Mouse (Mus musculus): Measurements from ENCODE around the gene Zranb1. TPM values are rescaled to one million over a fixed set of nuclear protein-coding genes. Genes with fewer than 3 reads are reported as not detected.
A peak's percentile ranks its signal among the peaks of the same experiment; 100 is the strongest.

Zranb1 gene
- total RNA-seq, 1 experiment = 19.3 TPM

- H3K36me3 ChIP-seq (ENCODE audit: control insufficient read depth, insufficient read depth, low read length, poor library complexity, severe bottlenecking) = peaks cover 1% of the 10 kb centered on the region; the same call in 1 of the 2 replicates
- in situ Hi-C loops (cut with MboI; ENCODE audit: low sequenced_read_pairs in 2 of 2, unreplicated experiment in 2 of 2) = no loop called here
- no peak overlapping the region for H3K4me3 ChIP-seq (ENCODE audit: insufficient read depth in 1 of 2, low read depth in 1 of 2, low read length in 2 of 2, poor library complexity in 1 of 2, severe bottlenecking in 1 of 2)
- TF ChIP-seq MAFK (IDR thresholded peaks at IDR 0.05; ENCODE audit: insufficient read depth, low read depth, low read length) = no peak
- no peak for TF ChIP-seq ZC3H11A (IDR thresholded peaks at IDR 0.05; ENCODE audit: borderline replicate concordance, low read depth, low read length)
- TF ChIP-seq HCFC1 (IDR thresholded peaks at IDR 0.05; ENCODE audit: borderline replicate concordance, insufficient read depth, low read length) = no peak
- H3K27ac ChIP-seq (ENCODE audit: insufficient read depth, low read depth, low read length, poor library complexity, severe bottlenecking) = no peak overlapping the region
- no peaks in the 10 kb centered on the region for H3K9me3 ChIP-seq (ENCODE audit: control insufficient read depth, insufficient read depth, low read depth, low read length)
- H3K9ac ChIP-seq (ENCODE audit: insufficient read depth, low read depth, low read length, poor library complexity, severe bottlenecking) = no peak overlapping the region
- H3K4me1 ChIP-seq (ENCODE audit: control insufficient read depth in 2 of 2, insufficient read depth in 2 of 2, low read length in 2 of 2, poor library complexity in 1 of 2) = no peaks in the 10 kb centered on the region
- no peak for DNase-seq (ENCODE audit: low read depth, low spot score)
These were observed 33.5 kb downstream of the Zranb1 start for GRCm38 (mm10) chr7:132964395-132964794.

- Histone ChIP-seq H3K9ac (ENCODE audit: insufficient read depth, low read depth, low read length, poor library complexity, severe bottlenecking) (no peak overlapping the region), H3K4me3 (ENCODE audit: insufficient read depth in 1 of 2, low read depth in 1 of 2, low read length in 2 of 2, poor library complexity in 1 of 2, severe bottlenecking in 1 of 2) (no peak overlapping the region), H3K9me3 (ENCODE audit: control insufficient read depth, insufficient read depth, low read depth, low read length) (no peaks in the 10 kb centered on the region), H3K36me3 (ENCODE audit: control insufficient read depth, insufficient read depth, low read length, poor library complexity, severe bottlenecking) (peaks cover 1% of the 10 kb centered on the region; the same call in 1 of the 2 replicates), H3K4me1 (ENCODE audit: control insufficient read depth in 2 of 2, insufficient read depth in 2 of 2, low read length in 2 of 2, poor library complexity in 1 of 2) (no peaks in the 10 kb centered on the region), H3K27ac (ENCODE audit: insufficient read depth, low read depth, low read length, poor library complexity, severe bottlenecking) (no peak overlapping the region)
- in situ Hi-C loops (cut with MboI; ENCODE audit: low sequenced_read_pairs in 2 of 2, unreplicated experiment in 2 of 2) = no loop called here
- no peak for TF ChIP-seq HCFC1 (IDR thresholded peaks at IDR 0.05; ENCODE audit: borderline replicate concordance, insufficient read depth, low read length)
- peak; percentile 91 for TF ChIP-seq MAFK (IDR thresholded peaks at IDR 0.05; ENCODE audit: insufficient read depth, low read depth, low read length)
- no peak for DNase-seq (ENCODE audit: low read depth, low spot score)
These were observed 34.8 kb downstream of the Zranb1 start for GRCm38 (mm10) chr7:132965707-132966106.

- TF ChIP-seq MAFK (IDR thresholded peaks at IDR 0.05; ENCODE audit: insufficient read depth, low read depth, low read length) = no peak
- TF ChIP-seq HCFC1 (IDR thresholded peaks at IDR 0.05; ENCODE audit: borderline replicate concordance, insufficient read depth, low read length) = no peak
- TF ChIP-seq ZC3H11A (IDR thresholded peaks at IDR 0.05; ENCODE audit: borderline replicate concordance, low read depth, low read length) = no peak
- TF ChIP-seq ZNF384 (IDR thresholded peaks at IDR 0.05; ENCODE audit: low read depth, low read length) = no peak
- no peak for TF ChIP-seq CHD2 (IDR thresholded peaks at IDR 0.05; ENCODE audit: low read depth, low read length)
- in situ Hi-C loops (cut with MboI; ENCODE audit: low sequenced_read_pairs in 2 of 2, unreplicated experiment in 2 of 2) = no loop called here
- Histone ChIP-seq H3K9ac (ENCODE audit: insufficient read depth, low read depth, low read length, poor library complexity, severe bottlenecking) (no peak overlapping the region), H3K9me3 (ENCODE audit: control insufficient read depth, insufficient read depth, low read depth, low read length) (no peaks in the 10 kb centered on the region), H3K4me3 (ENCODE audit: insufficient read depth in 1 of 2, low read depth in 1 of 2, low read length in 2 of 2, poor library complexity in 1 of 2, severe bottlenecking in 1 of 2) (no peak overlapping the region), H3K36me3 (ENCODE audit: control insufficient read depth, insufficient read depth, low read length, poor library complexity, severe bottlenecking) (no peaks in the 10 kb centered on the region; the same call in 1 of the 2 replicates), H3K27ac (ENCODE audit: insufficient read depth, low read depth, low read length, poor library complexity, severe bottlenecking) (no peak overlapping the region), H3K4me1 (ENCODE audit: control insufficient read depth in 2 of 2, insufficient read depth in 2 of 2, low read length in 2 of 2, poor library complexity in 1 of 2) (no peaks in the 10 kb centered on the region)
- DNase-seq (ENCODE audit: low read depth, low spot score) = no peak
These were observed 41.1 kb downstream of the Zranb1 start for GRCm38 (mm10) chr7:132972079-132972478.

GRCm38 (mm10) chr7:132976079-132976478, 45.1 kb downstream of the Zranb1 start:
- TF ChIP-seq MAFK (IDR thresholded peaks at IDR 0.05; ENCODE audit: insufficient read depth, low read depth, low read length) (no peak), HCFC1 (IDR thresholded peaks at IDR 0.05; ENCODE audit: borderline replicate concordance, insufficient read depth, low read length) (no peak)
- Histone ChIP-seq H3K36me3 (ENCODE audit: control insufficient read depth, insufficient read depth, low read length, poor library complexity, severe bottlenecking) (peaks cover 2% of the 10 kb centered on the region), H3K9me3 (ENCODE audit: control insufficient read depth, insufficient read depth, low read depth, low read length) (no peaks in the 10 kb centered on the region), H3K4me3 (ENCODE audit: insufficient read depth in 1 of 2, low read depth in 1 of 2, low read length in 2 of 2, poor library complexity in 1 of 2, severe bottlenecking in 1 of 2) (no peak overlapping the region), H3K4me1 (ENCODE audit: control insufficient read depth in 2 of 2, insufficient read depth in 2 of 2, low read length in 2 of 2, poor library complexity in 1 of 2) (no peaks in the 10 kb centered on the region), H3K9ac (ENCODE audit: insufficient read depth, low read depth, low read length, poor library complexity, severe bottlenecking) (no peak overlapping the region), H3K27ac (ENCODE audit: insufficient read depth, low read depth, low read length, poor library complexity, severe bottlenecking) (no peak overlapping the region)
- no peak for DNase-seq (ENCODE audit: low read depth, low spot score)
- in situ Hi-C loops (cut with MboI; ENCODE audit: low sequenced_read_pairs in 2 of 2, unreplicated experiment in 2 of 2) = no loop called here

- in situ Hi-C loops (cut with MboI; ENCODE audit: low sequenced_read_pairs in 2 of 2, unreplicated experiment in 2 of 2) = no loop called here
- Histone ChIP-seq H3K36me3 (ENCODE audit: control insufficient read depth, insufficient read depth, low read length, poor library complexity, severe bottlenecking) (peaks cover 5% of the 10 kb centered on the region), H3K4me3 (ENCODE audit: insufficient read depth in 1 of 2, low read depth in 1 of 2, low read length in 2 of 2, poor library complexity in 1 of 2, severe bottlenecking in 1 of 2) (no peak overlapping the region), H3K9ac (ENCODE audit: insufficient read depth, low read depth, low read length, poor library complexity, severe bottlenecking) (no peak overlapping the region), H3K9me3 (ENCODE audit: control insufficient read depth, insufficient read depth, low read depth, low read length) (no peaks in the 10 kb centered on the region), H3K4me1 (ENCODE audit: control insufficient read depth in 2 of 2, insufficient read depth in 2 of 2, low read length in 2 of 2, poor library complexity in 1 of 2) (no peaks in the 10 kb centered on the region), H3K27ac (ENCODE audit: insufficient read depth, low read depth, low read length, poor library complexity, severe bottlenecking) (no peak overlapping the region)
- TF ChIP-seq HCFC1 (IDR thresholded peaks at IDR 0.05; ENCODE audit: borderline replicate concordance, insufficient read depth, low read length) (no peak), MAFK (IDR thresholded peaks at IDR 0.05; ENCODE audit: insufficient read depth, low read depth, low read length) (no peak)
- no peak for DNase-seq (ENCODE audit: low read depth, low spot score)
These were observed 47.0 kb downstream of the Zranb1 start for GRCm38 (mm10) chr7:132977981-132978380.

Data from ES-E14 (cell line).